Mouse (Mus musculus): ENCODE data around the gene Calcoco1.

Gene Calcoco1

DNA sequence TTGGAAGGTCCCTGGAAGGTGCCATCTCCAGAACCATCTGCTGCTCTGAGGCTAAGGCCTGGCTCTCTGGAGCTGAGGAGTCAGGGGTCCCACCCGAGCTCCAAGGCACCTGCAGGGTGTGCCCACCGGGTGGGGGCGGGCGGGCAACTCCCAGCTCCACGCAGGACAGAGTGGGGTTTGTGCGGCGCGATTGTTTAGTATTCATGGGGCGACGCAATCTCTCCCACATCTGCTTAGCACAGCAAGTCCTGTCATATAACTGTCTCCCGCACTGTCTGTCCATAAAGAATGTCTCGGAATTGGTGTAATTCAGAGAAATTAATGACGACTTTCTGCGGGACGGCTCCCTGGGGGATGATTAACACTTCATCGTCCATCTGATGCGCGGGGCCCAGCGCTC is 15.1 kb upstream of the Calcoco1 start:
- DNase-seq (ENCODE audit: low spot score), result no peak

DNA sequence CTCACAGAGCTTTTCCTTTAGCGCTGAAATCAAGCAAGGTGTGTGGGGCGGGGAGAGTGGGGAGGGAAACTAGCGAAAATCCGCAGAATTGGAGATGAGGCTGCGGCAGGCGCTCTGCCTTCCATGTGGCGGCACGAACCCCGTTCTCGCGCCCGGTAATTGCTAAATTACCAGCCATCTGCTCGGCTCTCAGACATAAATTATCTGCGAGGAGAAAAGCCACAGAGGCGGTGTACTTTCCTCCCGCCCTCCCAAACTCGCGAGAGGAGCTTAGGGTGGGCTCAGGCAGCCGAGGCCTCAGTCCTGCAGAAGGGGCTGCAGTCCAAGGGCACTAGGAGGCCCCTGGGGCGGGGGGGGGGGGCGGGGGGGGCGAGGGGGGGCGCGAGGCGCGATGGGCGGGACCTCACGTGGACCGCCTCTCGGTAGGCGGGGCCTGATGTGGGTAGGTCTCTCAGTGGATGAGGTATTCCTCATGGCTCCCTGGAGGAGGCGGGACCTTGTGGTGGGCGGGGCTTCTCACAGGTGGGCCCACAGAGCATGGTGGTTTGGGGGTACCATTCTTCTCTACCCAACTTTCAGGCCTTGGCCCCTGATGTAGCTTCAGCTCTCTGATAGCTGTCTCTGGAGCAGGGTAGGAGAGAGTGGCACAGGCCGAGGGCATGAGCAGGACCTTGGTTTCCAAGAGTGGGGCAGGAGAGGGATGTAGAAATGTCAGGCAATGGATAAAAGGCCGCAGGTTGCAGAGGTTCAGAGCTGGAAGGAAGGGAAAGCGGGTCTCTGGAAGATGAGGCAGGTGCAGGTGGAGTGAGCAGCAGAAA is 14.4 kb upstream of the Calcoco1 start:
- DNase-seq (ENCODE audit: low spot score), result no peak

DNA sequence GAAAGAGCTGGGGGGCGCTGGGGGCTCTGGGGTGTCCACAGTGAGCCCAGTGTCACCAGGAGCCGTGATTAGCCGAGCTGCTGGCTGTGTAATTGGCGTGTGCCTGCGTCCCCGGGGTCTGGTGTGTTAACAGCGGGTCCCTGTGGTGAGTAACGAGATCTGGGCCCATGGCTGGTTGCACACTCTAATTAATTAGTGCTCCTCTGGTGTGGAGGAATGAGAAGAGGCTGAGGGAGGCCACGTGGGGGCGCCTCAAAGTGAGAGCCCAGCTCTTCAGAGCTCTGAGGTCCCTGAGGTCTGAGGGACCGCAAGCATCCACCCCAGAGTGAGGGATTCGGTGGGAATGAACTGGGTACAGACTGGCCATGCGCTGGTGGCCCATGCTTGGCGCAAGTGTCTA is 13.1 kb upstream of the Calcoco1 start:
- no peak for DNase-seq (ENCODE audit: low spot score)

DNA sequence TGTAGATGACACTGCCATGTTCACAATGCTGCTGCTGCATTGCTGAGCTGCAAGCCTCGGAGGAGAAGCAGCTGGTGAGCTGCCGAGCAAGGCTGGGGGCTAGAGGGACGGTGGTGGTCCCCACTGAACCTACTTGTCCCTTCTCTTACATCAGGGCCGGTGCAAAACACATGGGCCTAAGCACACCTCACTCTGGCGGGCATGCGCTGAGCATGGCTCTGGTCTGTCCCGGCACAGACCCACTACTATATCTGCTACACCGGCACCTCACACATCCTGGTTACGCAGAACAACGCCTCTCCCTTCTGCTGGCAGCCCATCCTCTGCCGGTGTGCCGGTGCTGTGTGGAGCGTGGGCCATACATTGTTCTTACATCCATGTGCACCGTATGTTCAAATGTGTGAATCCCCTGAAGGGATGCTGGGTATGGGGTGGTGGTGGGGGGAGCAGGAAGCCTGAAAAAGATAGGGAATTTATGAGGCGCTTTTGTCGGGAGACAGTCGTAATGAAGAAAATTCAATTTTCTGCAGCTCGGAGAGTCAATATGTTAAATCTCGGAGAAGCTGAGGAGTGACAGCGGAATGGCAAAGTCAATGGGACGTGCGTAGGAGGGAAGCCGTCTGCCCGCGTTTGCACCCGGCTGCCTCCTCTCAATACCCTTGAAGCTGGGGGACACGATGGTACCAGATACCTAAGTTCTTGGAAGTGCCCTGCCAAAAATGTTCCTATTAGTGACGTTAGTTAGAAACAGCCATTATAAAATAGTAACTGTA is 12.0 kb upstream of the Calcoco1 start:
- DNase-seq (ENCODE audit: low spot score), result no peak

DNA sequence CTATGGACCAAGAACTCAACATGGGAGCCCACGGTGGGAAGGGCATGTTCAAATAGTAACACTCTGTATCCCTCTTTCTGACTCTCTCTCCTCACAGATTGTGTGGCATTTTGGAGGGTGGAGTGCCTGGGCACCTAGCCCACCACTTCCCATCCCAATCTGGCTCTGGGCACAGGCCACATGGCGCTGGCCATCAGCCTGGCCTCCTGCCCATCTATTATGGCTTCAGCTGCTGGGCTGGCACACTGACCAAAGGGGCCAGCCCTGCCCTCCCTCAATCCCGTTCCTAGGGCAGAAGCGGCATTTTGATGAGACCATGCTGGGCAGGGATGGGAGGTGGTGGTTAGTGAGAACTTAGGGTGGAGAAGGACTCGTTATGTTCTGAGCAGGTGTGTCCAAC is 11.3 kb upstream of the Calcoco1 start:
- no peak for DNase-seq (ENCODE audit: low spot score)

DNA sequence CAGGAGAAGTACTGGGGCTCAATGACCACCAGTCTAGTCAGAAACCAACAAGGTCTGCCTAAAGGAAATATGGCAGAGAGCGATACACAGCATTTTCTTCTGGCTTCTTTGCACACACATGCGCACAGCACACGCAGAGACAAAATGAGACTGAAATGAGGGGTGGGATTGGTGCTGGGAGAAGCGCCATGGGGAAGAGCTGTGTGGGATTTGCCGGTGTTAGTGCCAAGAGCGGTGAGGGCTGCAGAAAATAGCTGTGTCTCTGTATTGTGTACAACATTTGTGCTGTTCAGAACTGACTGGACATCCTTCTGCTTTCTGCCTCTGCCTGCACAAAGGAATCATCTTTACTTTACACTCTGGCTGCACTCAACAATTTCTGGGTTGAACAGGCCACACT is 10.4 kb upstream of the Calcoco1 start:
- no peak for DNase-seq (ENCODE audit: low spot score)

DNA sequence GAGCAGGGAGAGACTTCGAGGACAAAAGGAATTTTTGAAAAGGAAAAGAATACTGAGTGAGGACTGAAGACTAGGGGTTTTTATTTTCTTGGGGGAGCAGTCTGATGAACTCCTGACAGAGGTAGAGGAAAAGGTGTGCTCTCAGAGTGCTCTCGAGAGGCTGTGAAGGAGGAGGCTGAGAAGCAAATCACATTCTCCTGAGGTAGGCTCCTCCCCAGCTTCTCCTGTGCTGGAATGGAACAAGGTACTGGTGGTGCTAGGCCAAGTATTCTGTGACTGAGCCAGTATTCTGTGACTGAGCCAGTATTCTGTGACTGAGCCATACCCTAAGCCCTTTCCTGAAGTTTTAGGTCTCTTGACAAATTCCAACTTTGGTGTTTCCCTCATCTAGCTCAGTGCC is 6.0 kb upstream of the Calcoco1 start:
- DNase-seq (ENCODE audit: low spot score), result no peak

DNA sequence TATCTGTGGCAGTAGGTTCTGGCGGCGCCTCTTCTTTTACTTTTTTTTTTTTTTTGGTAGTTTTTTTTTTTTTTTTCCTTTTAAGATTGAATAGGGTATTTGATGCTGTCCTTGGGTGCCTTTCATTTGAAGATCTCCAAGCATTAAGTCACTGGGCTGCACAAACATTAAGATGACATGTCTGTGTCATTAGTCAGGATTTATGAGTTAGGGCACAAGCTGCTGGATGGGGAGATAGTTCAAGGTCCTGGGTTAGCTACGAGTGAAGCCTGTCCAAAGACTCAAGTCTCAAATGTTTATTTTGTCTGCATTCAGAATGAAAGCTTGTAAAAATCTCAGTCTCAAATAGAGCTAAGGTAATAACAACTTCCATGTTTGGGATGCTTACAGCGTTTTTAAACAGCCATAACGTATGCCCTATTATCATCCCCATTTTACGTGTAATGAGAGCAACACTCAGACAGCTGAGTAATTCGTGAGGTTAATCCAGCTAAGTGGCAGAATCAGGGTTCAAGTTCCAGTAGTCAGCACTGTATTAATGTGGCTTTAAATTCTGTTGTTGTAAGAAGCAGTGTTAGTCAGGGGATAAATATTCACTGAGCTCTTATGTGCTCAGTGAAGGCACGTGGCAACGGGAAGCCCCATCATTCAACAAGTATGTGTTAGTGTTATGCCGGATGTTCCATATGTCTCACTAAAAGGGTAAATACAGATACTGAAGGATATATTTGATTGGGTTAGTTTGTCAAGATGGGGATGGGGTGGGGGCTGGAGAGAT is 1.6 kb upstream of the Calcoco1 start:
- no peak for DNase-seq (ENCODE audit: low spot score)

DNA sequence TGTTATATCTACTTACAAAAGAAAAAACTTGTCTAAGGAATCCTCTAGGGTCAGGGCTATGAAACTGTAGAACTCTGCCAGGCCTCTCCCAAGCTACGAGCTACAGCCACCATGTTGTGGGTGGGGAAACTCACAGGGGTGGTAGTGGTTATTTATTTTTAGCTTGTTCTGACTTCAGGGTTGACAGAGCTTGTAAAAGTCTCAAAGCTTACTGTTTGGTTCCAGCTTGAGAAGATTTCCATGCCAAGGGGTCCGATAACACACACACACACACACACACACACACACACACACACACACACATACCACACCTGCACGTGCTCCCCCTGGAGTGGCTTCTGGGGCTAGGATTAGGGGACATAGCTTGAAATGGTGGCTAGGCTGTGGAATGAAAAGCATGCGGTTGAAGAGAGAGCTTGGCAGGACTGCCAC is 538 bp upstream of the Calcoco1 start:
- no peak for DNase-seq (ENCODE audit: low spot score)

DNA sequence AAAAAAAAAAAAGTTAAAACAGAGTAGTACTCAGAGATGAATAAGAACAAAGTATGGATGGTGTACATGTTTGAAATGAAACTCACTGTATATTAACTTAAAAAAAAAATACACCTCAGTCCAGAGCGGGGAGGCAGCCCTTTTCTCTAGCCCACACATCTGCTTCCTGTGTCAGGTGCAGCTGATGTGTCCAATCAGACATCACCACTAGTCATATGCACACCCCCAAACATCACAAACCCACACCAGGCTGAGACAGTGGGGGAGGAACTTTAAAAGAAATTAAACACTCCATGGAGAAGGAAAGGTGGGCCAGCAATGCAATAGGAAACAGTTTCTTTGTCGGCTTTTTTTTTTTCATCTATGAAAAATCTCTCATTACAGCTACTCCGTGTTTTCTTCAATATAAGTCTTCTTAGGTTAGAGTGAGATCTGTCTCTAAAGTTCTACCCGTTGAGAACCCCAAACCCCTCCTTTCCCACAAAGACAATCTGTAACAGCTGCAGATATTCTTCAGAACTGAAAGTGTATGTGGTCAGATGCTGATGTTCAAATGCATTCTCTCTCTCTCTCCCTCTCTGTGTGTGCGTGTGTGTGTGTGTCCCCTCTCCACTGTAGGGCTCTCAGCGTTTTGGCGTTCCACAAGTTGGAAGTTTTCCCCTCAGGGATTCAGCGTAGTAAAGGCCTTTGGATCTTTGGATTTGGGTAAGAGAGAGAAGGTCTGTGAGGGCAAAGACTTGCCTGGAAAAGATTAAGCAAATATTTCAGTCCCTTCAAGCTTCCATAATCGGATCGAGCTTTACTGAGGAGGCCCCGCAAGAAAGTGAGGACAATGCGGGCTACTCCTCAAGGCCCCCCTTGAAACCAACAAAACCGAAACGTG is 721 bp downstream of the Calcoco1 start:
- DNase-seq (ENCODE audit: low spot score), result no peak

DNA sequence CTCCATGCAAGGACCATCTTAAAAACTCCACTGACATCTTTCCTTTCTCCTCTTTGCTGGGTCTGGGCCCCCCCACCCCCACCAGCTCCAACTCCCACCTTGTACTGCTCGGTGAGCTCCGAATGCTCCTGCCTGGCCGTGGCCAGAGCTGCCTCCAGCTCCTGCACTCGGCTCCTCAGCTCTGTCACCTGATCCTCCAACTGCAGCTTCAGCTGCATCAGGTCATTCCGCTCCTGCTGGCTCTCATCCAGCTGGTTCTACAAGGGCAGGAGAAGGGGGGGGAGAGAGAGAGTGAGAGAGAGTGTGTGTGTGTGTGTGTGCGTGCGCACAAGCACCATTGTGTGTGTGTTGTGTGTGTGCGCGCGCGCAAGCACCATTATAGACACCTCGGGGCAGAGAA is 5.8 kb downstream of the Calcoco1 start:
- DNase-seq (ENCODE audit: low spot score), result no peak

DNA sequence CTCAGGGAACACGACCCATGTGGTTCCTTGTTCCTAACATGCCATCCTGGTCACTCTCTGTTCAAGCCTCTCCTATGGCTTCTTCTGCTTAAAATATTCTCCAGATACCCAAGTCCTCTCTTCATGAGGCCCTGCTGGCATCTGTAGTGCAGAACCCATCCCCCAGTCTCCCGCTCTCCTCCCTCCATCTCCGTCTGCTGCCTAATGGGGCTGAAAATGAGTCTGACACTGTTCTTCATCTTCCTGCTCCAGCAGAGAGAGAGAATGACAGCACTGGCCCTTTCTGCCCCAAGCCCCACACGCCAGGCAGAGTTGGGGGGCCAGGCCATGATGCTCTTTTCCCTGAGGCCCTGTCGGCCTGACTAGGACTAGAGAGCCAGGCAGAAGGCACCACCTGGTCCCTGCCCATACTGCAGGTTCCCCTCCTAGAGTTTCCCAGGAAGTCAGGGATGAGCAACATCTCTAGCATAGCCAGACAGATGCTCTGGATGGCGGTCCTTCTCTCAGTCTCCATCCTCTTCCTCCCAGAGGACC is 14.2 kb downstream of the Calcoco1 start:
- DNase-seq (ENCODE audit: low spot score), result no peak

DNA sequence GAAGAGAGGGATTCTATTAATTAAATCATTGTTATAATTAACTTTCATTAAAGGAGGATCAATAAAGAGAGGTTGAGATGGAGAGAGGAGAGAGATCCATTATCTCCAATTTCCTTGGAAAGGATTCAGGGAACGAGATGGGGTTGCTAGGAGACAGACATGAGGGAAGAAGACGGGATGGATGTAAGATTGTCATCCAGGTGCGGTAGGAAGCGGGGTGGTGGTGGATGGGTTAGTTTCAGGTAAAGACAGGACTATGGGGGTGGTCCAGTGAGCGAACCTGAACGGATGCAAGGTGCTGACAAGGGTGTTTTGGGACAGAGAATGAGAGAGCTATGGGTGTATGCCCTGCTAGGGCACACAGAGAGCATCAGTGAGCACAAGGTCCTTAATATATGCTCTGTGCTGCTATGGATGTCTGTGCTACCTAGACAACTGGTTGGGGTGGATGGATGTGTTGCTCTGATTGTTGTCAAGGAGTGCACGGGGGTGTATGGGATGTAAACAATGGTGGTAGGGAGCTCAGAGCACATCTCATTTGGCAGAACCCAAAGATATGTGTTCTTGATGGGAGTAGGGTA is 16.0 kb downstream of the Calcoco1 start:
- no peak for DNase-seq (ENCODE audit: low spot score)

DNA sequence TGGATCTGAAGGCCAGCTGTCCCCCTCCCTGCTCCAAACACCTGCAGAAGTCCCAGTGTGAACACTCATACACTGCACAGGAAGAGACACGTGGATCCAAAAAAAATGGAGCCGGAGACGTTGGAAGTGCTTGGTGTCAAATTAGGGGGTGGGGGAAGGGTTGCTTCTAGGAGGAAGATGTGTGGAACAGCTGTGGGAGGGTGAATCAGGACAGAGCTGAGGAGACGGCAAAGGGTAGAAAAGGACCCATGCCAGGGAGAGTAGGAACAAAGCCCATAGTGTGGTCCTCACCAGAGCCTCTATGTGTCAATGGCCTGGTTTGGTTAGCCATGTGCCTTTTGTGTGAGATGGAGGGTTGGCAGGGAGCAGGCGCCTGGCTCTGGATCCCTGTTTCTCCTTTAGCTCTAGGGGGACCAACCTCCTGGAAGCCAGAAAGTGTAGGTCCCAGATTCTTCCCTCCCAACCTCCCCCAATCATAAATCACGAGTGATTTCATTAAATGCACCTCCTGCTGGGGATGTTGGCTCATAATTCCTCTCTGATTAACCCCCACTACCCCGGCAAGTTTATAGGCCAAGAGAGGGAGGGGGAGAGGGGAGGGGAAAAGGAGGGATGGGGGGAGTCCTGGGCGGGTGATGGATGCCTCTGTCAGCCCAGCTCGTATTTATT is 16.6 kb downstream of the Calcoco1 start:
- DNase-seq (ENCODE audit: low spot score), result no peak

DNA sequence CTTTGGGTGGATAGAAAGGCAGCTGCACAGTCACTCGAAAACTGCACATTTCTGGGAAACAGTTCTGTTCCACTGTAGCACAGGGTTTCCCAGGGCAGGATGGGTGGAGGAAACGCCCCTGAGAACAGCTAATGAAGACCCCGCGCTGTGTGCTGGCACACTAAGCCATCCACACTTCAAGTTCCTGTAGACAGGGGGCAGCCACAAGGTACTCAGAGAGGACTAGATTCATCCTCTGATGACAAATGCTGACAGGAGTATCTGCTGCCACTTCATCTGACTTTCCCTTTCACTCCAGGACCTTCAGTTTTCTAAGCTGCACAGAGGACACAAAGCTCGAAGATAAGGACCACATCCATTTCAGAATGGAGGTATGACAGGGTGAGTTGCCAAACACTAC is 17.2 kb downstream of the Calcoco1 start:
- DNase-seq (ENCODE audit: low spot score), result no peak

DNA sequence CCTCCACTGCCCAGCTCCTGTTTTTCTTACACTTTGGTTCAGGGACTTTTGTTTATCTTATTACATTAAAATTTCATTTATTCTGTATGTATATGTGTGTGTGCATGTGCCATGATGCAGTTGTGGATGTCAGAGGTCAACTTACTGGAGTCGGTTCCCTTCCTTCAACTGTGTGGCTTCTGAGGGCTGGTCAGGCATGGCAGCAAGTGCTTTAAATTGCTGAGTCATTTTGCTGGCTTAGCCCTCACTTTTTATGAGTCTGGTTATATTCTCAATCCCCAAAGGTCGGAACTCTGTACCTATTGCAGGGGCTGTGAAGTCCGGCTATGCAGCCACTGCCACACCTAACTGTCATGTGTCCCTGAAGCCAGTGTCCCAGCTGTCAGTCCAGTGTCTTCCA is 19.0 kb downstream of the Calcoco1 start:
- no peak for DNase-seq (ENCODE audit: low spot score)

DNA sequence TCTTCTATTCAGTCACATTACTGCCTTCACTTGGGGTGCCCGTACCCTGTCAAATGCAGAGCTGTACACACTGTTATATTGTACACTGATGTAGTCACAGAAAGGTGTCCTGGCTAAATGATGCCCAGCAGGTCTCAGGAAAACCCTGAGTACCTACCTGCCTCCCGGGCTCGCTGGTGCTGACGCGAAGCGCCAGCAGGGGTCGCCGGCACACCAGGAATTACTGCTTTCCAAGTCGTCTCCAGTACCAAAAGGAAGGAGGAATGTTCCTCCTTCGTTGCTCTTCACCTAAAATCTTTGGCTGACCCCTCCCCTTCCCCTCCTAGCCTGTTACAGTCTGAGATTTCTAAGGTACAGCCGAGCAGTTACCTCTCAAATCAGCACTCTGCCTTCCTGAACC is 23.8 kb downstream of the Calcoco1 start:
- peak; percentile 84 for DNase-seq (ENCODE audit: low spot score)

DNA sequence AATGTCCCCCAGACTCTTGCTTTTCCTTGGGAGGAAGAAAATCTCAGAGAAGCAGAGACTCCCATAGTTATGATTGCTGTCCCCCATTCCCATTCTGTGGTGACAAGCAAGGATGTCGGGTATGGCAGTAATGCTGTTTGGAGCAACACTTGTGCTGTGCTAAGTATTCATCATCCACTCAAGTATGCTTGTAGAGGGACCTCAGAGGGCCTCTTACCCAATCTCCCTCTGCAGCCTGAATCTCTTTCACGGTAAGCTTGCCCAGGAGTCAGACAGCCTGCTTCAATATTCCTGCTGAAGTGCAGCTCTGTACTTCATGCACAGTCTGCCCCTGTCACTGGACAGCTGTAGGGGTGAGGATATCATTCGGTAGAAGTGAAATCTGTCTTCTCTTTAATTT is 25.1 kb downstream of the Calcoco1 start:
- DNase-seq (ENCODE audit: low spot score), result no peak

DNA sequence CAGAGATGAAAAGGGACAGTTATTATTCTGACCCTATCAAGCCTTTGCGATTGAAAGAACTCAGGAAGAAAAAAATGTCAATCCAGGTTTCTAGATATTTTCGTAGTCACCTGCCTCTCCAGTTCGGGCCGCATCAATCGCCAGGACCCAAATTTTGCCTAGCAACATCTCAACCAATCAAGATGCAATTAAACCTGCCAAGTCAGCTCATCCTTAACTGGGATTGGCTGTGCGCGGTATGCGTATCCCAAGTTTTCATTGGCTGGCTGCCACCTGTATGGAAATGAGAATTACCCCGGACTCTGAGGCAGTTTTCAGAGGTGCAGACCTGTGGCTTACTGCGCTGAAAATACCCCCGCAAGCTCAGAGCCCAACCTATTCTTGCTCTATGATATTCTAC is 28.4 kb downstream of the Calcoco1 start:
- peak; percentile 71 for DNase-seq (ENCODE audit: low spot score)

DNA sequence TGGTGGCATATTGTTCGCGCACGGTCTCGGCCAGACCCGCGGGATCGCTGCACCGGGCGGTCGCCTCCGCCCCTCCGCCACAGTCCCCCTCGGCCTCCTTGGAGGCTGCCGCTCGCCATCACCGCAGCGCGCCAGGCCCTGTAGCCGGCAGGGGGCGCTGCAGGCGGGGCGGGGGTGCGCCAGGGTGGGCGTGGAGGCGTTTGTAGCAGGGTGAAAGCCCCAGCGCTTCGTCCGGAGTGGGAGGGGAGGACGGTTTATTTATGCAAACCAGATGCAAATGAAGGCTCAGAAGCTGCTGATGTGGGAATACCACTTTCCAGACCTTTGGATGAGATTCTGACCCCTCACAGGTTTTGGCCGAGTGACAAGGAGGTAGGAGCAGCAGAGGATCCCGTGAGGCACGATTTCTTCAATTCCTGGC is 29.0 kb downstream of the Calcoco1 start:
- DNase-seq (ENCODE audit: low spot score), result peak; percentile 33
